Mouse (Mus musculus): ENCODE results near the gene Hmga1b. TPM values are rescaled to one million over a fixed set of nuclear protein-coding genes. Genes with fewer than 3 reads are reported as not detected.
"Not testable (repeated sequence)": the region's sequence is repeated elsewhere in the genome, so short reads cannot be mapped to it uniquely, and the experiment has no call there.

Hmga1b gene
- polyA plus RNA-seq, 1 experiment from 2014 or later, result 2.7 TPM

DNA sequence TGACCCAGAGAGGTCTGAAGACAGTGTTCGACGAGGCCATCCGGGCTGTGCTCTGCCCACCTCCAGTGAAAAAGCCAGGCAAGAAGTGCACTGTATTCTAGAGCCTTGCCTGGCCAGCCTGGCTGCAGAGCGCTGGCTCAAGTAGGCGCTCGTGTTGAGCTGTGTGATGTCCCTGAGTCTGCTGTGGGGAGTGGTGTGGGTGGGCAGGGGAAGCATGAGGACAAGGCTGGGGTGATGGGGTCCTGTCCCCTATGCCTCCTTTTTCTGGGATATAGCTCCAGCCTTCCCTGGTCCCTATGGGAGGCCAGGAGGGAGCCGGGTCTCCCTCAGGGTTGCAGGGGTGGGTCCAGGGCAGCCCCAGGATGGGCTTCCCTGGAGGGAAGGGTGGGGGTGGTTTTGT lies 39.1 kb upstream of the Hmga1b start:
- no peak for ATAC-seq
- no peaks in the 10 kb centered on the region for H3K9me3 ChIP-seq
- 80% methylated on average over 7 of the region's 7 CpGs for WGBS
- H3K4me3 ChIP-seq (replicated peaks), result no peak overlapping the region
- no peak overlapping the region for H3K27ac ChIP-seq
- no peak overlapping the region for H3K4me2 ChIP-seq (replicated peaks)
- H3K27me3 ChIP-seq, result peaks cover 29% of the 10 kb centered on the region
- H3K9ac ChIP-seq (replicated peaks), result no peak overlapping the region
- H3K4me1 ChIP-seq (replicated peaks), result peaks cover 30% of the 10 kb centered on the region
- peaks cover 12% of the 10 kb centered on the region for H3K36me3 ChIP-seq

DNA sequence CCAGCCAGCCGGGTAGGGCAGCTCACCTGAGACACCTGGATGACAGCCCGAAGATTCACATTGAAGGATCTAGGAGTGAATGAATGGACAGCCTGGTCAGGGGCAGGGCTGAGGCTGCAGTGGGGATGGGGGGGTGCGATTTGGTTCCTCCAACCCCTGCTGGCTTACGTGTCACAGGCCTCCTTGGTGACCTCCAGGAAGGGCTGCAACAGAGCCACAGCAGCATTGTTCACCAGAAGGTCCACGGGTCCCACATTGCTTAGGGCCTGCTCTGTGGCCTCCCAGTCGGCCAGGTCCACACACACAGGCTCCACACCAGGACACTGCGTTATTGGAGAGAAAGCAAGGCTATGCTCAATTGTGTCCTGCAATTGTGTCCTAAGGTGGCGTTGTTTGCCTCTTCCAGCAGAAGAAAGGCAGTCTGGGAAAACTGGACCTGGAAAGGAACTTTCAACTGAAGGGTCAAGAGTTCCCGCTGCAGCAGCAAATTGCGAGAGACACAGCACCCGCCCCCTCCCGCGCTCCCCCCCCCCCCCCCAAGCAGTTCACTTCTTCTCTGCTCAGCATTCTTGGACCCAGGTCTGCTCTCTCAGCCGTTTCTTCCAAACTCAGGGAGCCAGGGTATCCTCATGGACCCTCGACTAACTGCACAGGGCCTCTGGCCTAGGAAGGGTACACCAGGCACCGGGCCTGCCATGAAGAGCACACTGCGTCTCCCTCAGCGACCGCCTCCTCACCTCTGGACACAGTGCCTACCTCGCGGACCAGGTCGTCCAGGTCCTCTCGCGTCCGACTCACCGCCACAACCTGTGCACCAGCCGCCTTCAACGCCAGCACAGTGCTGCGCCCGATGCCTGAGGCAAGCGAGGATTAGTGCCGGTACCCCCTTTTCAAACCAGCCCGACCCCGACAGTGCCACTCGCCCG lies 36.1 kb upstream of the Hmga1b start:
- Histone ChIP-seq H3K27me3 (peaks cover 49% of the 10 kb centered on the region), H3K9me3 (no peaks in the 10 kb centered on the region), H3K36me3 (no peaks in the 10 kb centered on the region), H3K27ac (no peak overlapping the region), H3K4me1 (replicated peaks) (peaks cover 26% of the 10 kb centered on the region), H3K4me3 (replicated peaks) (peak overlapping the region; percentile 49), H3K9ac (replicated peaks) (peak overlapping the region; percentile 65), H3K4me2 (replicated peaks) (peak overlapping the region; percentile 81)
- peak; percentile 25; the same call in 1 of the 2 replicates for ATAC-seq
- 19% methylated on average over 32 of the region's 36 CpGs for WGBS

DNA sequence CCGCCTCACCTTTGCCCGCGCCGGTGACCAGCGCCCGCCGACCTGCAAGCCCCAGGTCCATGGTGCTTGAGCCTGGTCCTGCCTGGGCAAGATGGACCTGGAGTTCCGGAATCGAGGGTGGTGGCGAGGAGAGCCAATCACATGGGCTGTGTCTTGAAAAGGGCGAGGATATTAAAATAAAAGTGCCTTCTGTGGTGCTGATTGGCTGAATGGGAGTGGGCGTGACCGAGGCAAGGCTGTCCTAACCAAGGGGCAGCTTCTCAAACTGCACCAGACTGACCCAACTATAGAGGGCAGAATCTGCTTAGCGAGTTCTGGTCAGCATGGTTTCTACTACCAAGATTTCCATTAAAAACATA lies 35.4 kb upstream of the Hmga1b start, which contains the start of gene Dcxr:
Gene Dcxr, minus strand, starts transcription at position 113 of the 359 bp plus-strand sequence.
- ATAC-seq, result peak; percentile 86
- Histone ChIP-seq H3K9ac (replicated peaks) (peak within 1 kb of the TSS; percentile 65), H3K4me2 (replicated peaks) (peak within 1 kb of the TSS; percentile 81), H3K4me3 (replicated peaks) (peak within 1 kb of the TSS; percentile 49), H3K27ac (no peak within 1 kb of the TSS), H3K27me3 (peaks cover 49% of the 10 kb centered on the region), H3K4me1 (replicated peaks) (peaks cover 20% of the 10 kb centered on the region), H3K9me3 (no peaks in the 10 kb centered on the region), H3K36me3 (no peaks in the 10 kb centered on the region)
- 1% methylated on average over 14 of the region's 14 CpGs for WGBS

DNA sequence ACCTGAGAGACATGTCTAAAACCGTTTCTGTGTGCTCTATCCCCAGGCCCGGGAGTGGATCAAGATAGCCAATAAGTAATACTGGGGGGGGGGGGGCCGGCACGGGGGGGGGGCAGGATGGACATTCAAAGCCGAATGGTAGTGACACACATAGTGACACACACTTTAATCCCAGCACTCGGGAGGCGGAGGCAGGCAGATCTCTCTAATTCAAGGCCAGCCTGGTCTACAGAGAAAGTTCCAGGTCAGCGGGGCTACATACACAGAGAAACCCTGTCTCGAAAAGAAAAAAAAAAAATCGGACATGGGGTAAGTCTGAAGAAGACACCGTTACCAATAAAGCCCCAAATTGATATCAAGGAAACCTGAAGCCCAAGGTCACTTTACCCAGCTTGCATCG lies 35.0 kb upstream of the Hmga1b start:
- H3K27ac ChIP-seq, result no peak overlapping the region
- ATAC-seq, result no peak
- 59% methylated on average over 12 of the region's 12 CpGs for WGBS
- no peaks in the 10 kb centered on the region for H3K9me3 ChIP-seq
- no peaks in the 10 kb centered on the region for H3K36me3 ChIP-seq
- no peak overlapping the region for H3K9ac ChIP-seq (replicated peaks)
- no peak overlapping the region for H3K4me3 ChIP-seq (replicated peaks)
- H3K4me2 ChIP-seq (replicated peaks), result peak overlapping the region; percentile 81; the same call in 1 of the 2 replicates
- H3K27me3 ChIP-seq, result peaks cover 48% of the 10 kb centered on the region
- H3K4me1 ChIP-seq (replicated peaks), result peaks cover 16% of the 10 kb centered on the region

DNA sequence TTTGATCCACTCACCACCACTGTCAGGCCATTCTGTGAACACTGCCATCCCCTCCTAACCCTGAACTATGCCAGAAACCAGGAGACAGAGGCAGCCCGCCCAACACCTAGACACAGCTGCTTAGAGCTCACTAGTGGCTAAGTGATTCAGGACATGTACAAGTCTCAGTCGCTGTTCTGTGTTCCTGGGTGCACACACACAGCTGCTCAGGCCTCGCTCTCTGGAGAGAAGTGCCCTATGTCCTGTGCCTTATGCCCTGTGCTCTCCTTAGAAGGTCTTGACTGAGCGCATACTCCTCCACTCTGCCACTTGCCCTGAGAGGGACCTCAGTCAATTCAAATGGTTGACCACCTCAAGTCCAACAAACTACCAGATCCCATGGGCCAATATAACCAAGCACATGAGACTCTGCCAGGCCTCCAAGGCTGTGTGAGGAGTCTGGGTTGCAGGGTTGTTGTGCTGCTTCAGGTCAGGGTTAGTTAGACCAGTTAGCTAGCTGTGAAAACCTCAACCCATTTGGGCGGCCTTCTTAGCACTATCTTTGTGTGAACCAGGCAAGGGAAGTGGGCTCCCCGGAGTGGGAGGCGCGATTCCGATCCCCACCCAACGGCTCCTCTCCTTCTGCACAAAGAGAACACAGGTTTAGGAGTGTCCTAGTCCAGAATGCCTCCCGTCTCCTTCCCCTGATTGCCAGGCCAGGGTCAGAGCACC lies 33.9 kb upstream of the Hmga1b start:
- Histone ChIP-seq H3K27ac (no peak overlapping the region), H3K4me3 (replicated peaks) (no peak overlapping the region), H3K9me3 (no peaks in the 10 kb centered on the region), H3K4me1 (replicated peaks) (peaks cover 13% of the 10 kb centered on the region), H3K4me2 (replicated peaks) (no peak overlapping the region), H3K36me3 (no peaks in the 10 kb centered on the region), H3K9ac (replicated peaks) (no peak overlapping the region), H3K27me3 (peaks cover 43% of the 10 kb centered on the region)
- 68% methylated on average over 11 of the region's 11 CpGs for WGBS
- no peak for ATAC-seq

DNA sequence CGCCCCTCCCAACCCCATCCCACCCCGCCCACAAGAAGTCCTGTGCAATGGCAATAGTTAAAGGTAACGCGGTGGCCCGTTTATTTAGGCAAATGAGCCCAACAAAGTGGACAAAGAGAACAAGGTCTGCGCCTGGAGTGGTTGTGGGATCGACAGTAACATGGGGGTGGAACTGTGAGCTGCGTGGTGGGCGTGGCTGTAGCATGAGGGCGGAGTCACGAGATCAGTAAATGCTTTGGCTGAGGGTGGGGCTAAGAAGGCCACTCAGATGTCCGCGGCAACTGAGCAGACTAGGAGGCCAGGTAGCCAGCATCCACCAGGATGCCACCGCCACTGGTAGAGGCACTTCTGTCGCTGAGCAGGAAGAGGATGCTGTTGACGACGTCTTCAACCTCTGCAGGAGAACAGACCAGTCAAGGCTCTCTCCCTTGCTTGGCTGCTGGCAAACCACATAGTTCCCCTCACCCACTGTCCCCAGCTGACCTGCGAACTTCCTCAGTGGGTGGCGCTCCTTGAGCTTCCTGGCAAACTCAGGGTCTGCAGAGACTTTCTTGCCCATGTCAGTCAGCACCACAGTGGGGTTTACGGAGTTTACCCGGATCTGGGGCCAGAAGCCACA lies 33.1 kb upstream of the Hmga1b start:
- 2% methylated on average over 18 of the region's 21 CpGs for WGBS
- H3K27me3 ChIP-seq, result peaks cover 43% of the 10 kb centered on the region
- ATAC-seq, result not testable (repeated sequence)

DNA sequence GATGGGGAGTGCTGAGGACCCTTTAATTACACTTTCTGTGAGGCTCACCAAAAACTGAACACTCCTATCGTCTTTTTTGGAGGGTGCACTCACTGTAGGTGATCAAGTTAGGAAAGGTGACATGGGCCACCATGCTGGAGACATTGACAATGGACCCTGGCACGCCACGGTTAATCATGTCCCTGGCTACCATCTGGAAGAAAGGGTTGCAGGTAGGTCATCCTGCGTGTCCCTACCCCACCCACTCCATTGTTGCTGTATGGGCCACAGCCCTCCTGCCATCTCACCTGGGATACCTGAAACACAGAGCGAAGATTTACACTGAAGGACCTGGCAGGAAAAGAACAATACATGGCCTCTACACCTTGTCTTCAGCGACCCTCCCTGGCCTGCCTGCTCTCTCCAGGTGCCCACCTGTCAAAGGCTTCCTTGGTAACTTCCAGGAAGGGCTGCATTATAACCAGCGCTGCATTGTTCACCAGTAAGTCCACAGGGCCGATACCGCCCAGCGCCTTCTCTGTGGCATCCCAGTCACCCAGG lies 32.2 kb upstream of the Hmga1b start:
- no peak overlapping the region for H3K9ac ChIP-seq (replicated peaks)
- WGBS, result 84% methylated on average over 10 of the region's 10 CpGs
- ATAC-seq, result no peak

More for the DNA sequence above, 33.1 kb upstream of the Hmga1b start:
- Histone ChIP-seq H3K4me1 (replicated peaks) (peaks cover 13% of the 10 kb centered on the region), H3K4me2 (replicated peaks) (peak overlapping the region; percentile 25; the same call in 1 of the 2 replicates)
- not testable (repeated sequence) for H3K4me3 ChIP-seq (replicated peaks); H3K36me3 ChIP-seq; H3K9me3 ChIP-seq; H3K9ac ChIP-seq (replicated peaks); H3K27ac ChIP-seq

DNA sequence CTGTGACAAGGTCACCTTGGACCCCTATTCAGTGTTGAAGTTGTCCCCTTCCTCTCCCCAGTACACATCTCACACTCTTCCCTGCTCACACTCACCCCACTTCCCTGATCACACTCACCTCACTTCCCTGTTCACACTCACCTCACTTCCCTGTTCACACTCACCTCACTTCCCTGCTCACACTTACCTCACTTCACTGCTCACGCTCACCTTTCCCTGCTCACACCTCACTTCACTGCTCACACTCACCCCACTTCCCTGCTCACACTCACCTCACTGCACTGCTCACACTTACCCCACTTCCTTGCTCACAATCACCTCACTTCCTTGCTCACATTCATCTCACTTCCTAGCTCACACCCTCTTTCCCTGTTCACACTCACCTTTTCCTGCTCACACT lies 31.2 kb upstream of the Hmga1b start:
- H3K4me1 ChIP-seq (replicated peaks), result peaks cover 11% of the 10 kb centered on the region
- no peak overlapping the region for H3K4me2 ChIP-seq (replicated peaks)
- no peaks in the 10 kb centered on the region for H3K9me3 ChIP-seq
- H3K27ac ChIP-seq, result no peak overlapping the region
- no peak for ATAC-seq
- 96% methylated on average over 1 of the region's 1 CpGs for WGBS
- H3K4me3 ChIP-seq (replicated peaks), result no peak overlapping the region
- no peak overlapping the region for H3K9ac ChIP-seq (replicated peaks)
- no peaks in the 10 kb centered on the region for H3K36me3 ChIP-seq
- peaks cover 32% of the 10 kb centered on the region for H3K27me3 ChIP-seq

More for the DNA sequence above, 32.2 kb upstream of the Hmga1b start:
- Histone ChIP-seq H3K4me3 (replicated peaks) (no peak overlapping the region), H3K36me3 (no peaks in the 10 kb centered on the region), H3K4me2 (replicated peaks) (no peak overlapping the region), H3K27ac (no peak overlapping the region), H3K27me3 (peaks cover 42% of the 10 kb centered on the region), H3K9me3 (no peaks in the 10 kb centered on the region), H3K4me1 (replicated peaks) (peaks cover 13% of the 10 kb centered on the region)

DNA sequence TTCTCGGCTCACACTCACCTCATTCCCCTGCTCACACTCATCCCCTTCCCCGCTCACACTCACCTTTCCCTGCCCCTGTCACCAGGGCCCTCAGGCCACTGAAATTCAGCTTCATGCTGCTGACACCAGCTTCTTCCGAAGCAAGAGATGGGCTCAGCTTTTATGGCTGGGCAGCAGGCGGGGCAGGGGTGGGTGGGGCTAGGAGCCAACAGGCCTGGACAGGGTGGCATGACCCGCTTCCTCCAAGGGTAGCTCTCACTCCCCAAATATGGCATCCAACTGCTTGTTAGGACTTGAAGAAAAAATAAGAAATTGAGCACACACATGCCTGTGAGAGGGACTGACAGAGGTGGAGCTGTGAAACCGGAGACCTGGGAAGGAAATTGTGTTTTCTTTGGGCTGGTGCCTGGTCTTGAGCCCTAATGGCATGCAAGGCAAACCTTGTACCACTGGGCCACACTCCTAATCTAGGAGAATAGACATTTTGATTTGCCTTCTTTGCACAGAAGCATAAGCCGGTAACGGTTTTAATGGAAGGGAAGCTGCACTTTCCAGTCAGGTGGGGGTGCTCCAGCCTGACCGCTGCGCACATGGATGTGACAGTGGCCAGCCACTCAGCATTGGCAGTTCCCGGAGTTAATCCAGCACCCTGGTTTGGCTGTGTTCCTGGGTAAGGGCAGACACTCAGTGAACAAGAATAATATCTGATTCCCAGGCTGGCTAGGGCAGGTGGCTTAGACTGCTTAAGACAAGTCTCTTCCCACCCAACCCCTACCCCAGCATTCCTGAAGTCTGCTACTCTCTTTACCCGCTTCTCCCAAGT lies 30.5 kb upstream of the Hmga1b start, which contains the start of gene Cbr2:
Gene Cbr2, minus strand, starts transcription at position 257 of the 823 bp plus-strand sequence.
- Histone ChIP-seq H3K4me3 (replicated peaks) (no peak within 1 kb of the TSS), H3K9ac (replicated peaks) (no peak within 1 kb of the TSS), H3K9me3 (no peaks in the 10 kb centered on the region), H3K4me2 (replicated peaks) (no peak within 1 kb of the TSS), H3K27ac (no peak within 1 kb of the TSS), H3K27me3 (peaks cover 32% of the 10 kb centered on the region), H3K4me1 (replicated peaks) (0 out of 2 replicates have a peak, but pooled peaks cover 4% of the 10 kb centered on the region), H3K36me3 (no peaks in the 10 kb centered on the region)
- no peak for ATAC-seq
- WGBS, result 81% methylated on average over 12 of the region's 12 CpGs

DNA sequence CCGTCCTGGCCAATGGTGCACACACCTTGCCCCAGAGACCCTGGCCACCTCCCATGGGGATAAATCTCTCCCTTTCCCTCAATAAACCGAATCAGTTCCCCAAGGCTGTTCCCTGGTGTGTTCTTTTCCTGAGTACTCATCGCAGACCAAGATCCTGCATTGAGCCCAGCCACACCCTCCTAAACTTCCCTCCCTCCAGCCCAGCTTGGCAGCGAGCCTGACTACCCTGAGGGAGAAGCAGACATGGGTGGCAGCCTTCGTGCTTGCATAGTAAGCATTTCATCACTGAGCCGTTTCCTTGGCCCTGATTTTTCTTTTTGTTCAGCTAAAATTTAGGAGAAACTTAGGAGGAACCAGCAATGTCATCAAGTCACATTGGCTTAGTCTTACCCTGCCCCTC lies 29.1 kb upstream of the Hmga1b start:
- 66% methylated on average over 6 of the region's 6 CpGs for WGBS
- Histone ChIP-seq H3K4me1 (replicated peaks) (0 out of 2 replicates have a peak, but pooled peaks cover 3% of the 10 kb centered on the region), H3K9me3 (no peaks in the 10 kb centered on the region), H3K9ac (replicated peaks) (no peak overlapping the region), H3K4me2 (replicated peaks) (no peak overlapping the region), H3K27ac (no peak overlapping the region), H3K36me3 (no peaks in the 10 kb centered on the region), H3K4me3 (replicated peaks) (no peak overlapping the region), H3K27me3 (peaks cover 25% of the 10 kb centered on the region)
- no peak for ATAC-seq

DNA sequence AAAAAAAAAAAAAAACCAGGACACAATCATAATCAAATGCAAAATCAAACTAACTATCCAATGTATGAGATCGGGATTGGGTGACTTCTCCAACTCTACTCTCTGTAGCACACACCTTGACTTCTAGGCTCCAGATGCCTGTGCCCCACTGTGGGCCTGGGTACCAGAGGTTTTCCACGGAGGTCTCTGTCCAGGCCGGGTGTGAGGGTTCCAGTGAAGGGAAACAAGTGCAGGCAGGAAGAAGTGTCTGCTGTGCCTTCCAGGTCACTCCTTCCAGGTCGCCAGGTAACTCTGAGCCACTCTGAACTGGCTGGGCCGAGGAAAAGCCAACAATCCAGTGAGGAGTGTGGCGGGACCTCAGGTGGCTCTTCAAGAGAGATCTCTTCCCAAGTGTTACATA lies 26.2 kb upstream of the Hmga1b start:
- no peak overlapping the region for H3K27ac ChIP-seq
- peaks cover 7% of the 10 kb centered on the region; the same call in 1 of the 2 replicates for H3K27me3 ChIP-seq
- no peak for ATAC-seq
- H3K4me2 ChIP-seq (replicated peaks), result no peak overlapping the region
- WGBS, result 72% methylated on average over 6 of the region's 6 CpGs
- H3K4me3 ChIP-seq (replicated peaks), result no peak overlapping the region
- H3K9me3 ChIP-seq, result no peaks in the 10 kb centered on the region
- H3K36me3 ChIP-seq, result no peaks in the 10 kb centered on the region
- H3K9ac ChIP-seq (replicated peaks), result no peak overlapping the region
- H3K4me1 ChIP-seq (replicated peaks), result no peaks in the 10 kb centered on the region

All from midbrain, embryonic 13.5 days (tissue).